Mouse (Mus musculus) heart, postnatal 0 days (tissue): ENCODE measurements around the gene Tspan33.

Experiments
- CTCF ChIP-seq: IDR thresholded peaks from 2 replicates; pipeline ENCODE4 v1.5.1; 2016; ENCODE audit warnings: antibody characterized with exemption, control low read depth, low read depth
- EP300 ChIP-seq: IDR thresholded peaks from 2 replicates; pipeline ENCODE4 v1.6.1; 2016; ENCODE audit warnings: antibody characterized with exemption, low read depth

- no peak for TF ChIP-seq CTCF
- no peak for TF ChIP-seq EP300
Observed at GRCm38 (mm10) chr6:29650170-29650549, 43.9 kb upstream of the Tspan33 start.
